Mouse (Mus musculus): ENCODE results near the gene Slc6a4.
"Not testable (repeated sequence)": the region's sequence is repeated elsewhere in the genome, so short reads cannot be mapped to it uniquely, and the experiment has no call there.

Slc6a4 gene

GRCm38 (mm10) chr11:77019539-77019938, 21.1 kb downstream of the Slc6a4 start:
- no peak for DNase-seq (ENCODE audit: low spot score)

- DNase-seq (ENCODE audit: low spot score), result no peak
Observed at GRCm38 (mm10) chr11:77021749-77022396, 23.5 kb downstream of the Slc6a4 start.

- no peak for DNase-seq (ENCODE audit: low spot score)
Observed at GRCm38 (mm10) chr11:77026559-77026958, 28.2 kb downstream of the Slc6a4 start.

- DNase-seq (ENCODE audit: low spot score), result no peak
Observed at GRCm38 (mm10) chr11:77028157-77028556, 29.8 kb downstream of the Slc6a4 start.

GRCm38 (mm10) chr11:77031151-77031934, 32.9 kb downstream of the Slc6a4 start:
- DNase-seq (ENCODE audit: low spot score), result no peak

- no peak for DNase-seq (ENCODE audit: low spot score)
Observed at GRCm38 (mm10) chr11:77041891-77042290, 43.5 kb downstream of the Slc6a4 start.

GRCm38 (mm10) chr11:77042816-77043215, 44.4 kb downstream of the Slc6a4 start:
- DNase-seq (ENCODE audit: low spot score), result no peak

- no peak for DNase-seq (ENCODE audit: low spot score)
Observed at GRCm38 (mm10) chr11:77061951-77062350, 63.5 kb downstream of the Slc6a4 start.

GRCm38 (mm10) chr11:77063406-77063805, 65.0 kb downstream of the Slc6a4 start:
- DNase-seq (ENCODE audit: low spot score), result no peak

GRCm38 (mm10) chr11:77068825-77069224, 70.4 kb downstream of the Slc6a4 start:
- no peak for DNase-seq (ENCODE audit: low spot score)

- no peak for DNase-seq (ENCODE audit: low spot score)
Observed at GRCm38 (mm10) chr11:77070721-77071120, 72.3 kb downstream of the Slc6a4 start.

- not testable (repeated sequence) for DNase-seq (ENCODE audit: low spot score)
Observed at GRCm38 (mm10) chr11:77077331-77077730, 78.9 kb downstream of the Slc6a4 start.

GRCm38 (mm10) chr11:77077792-77078191, 79.4 kb downstream of the Slc6a4 start:
- no peak for DNase-seq (ENCODE audit: low spot score)

GRCm38 (mm10) chr11:77078273-77079134, 80.1 kb downstream of the Slc6a4 start, which contains the start of gene Nsrp1:
Gene Nsrp1 (minus strand): TSS chr11:77078435.
- DNase-seq (ENCODE audit: low spot score), result peak; percentile 83

GRCm38 (mm10) chr11:77079361-77079760, 81.0 kb downstream of the Slc6a4 start:
- no peak for DNase-seq (ENCODE audit: low spot score)

Measured in left cerebral cortex, adult 11 months (tissue).